Mouse (Mus musculus) myocyte (in vitro differentiated cells): ENCODE data around the gene Sez6l.

Experiments used
- E2F4 ChIP-seq: IDR thresholded peaks from one replicate; pipeline ENCODE4 v1.6.1; 2011; ENCODE audit warnings: mild to moderate bottlenecking, control low read depth, moderate library complexity; ENCODE audit not compliant: insufficient read depth
- MAX ChIP-seq: IDR thresholded peaks from one replicate; pipeline ENCODE4 v1.6.1; 2011; ENCODE audit warnings: low read depth, mild to moderate bottlenecking, control low read depth
- REST ChIP-seq: IDR thresholded peaks from one replicate; pipeline ENCODE4 v1.6.1; 2011; ENCODE audit warnings: mild to moderate bottlenecking, control low read depth, moderate library complexity; ENCODE audit not compliant: insufficient read depth, insufficient read length

DNA sequence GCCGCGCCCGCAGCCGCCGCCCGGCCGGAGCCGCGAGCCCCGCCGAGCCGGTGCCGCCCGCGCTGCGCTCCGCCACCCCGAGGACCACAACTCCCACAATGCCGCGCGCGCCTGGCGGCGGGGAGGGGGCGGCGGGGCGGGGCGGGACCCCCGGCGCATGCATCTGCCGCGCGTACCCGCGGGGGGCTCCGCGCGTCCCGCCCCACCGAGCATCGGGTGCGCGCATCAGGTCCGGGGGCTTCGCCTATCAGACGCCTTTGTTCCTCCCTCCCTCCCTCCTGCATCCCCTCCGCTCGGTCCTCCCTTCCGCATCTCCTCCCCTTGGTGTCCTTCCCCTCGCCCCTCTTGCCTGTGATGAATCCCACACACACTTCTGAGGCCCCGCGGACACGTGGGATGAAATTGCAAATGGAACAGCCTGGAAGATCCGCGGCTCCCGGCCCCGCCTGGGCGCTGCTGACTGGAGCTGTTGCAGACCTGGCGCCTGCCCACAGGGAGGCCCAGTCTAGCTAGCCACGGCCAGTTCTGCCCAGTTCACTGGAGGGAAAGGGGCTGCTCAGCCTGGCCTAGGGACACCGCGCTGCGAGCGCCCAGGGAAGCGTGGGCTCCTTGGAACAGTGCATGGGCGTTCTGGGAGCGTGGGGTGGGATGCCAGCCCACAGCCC is 182.1 kb downstream of the Sez6l start, which contains the start of gene Asphd2:
- TF ChIP-seq E2F4: no peak
- no peak for TF ChIP-seq MAX
- no peak for TF ChIP-seq REST
